Mouse (Mus musculus) megakaryocyte-erythroid progenitor cell, adult 5 weeks (primary cell): ENCODE results near the gene Ttc32. TPM values are rescaled to one million over a fixed set of nuclear protein-coding genes. Genes with fewer than 3 reads are reported as not detected.

ENCODE experiments used
- polyA plus RNA-seq: library from polyadenylated mRNA; stranded (reverse); fragments of >175 nt; gene quantifications from 2 replicates; pipeline ENCODE4 v1.2.3, GENCODE M21; 2012

Gene Ttc32
- 28.4 and 37.4 TPM in 2 replicates for polyA plus RNA-seq

DNA sequence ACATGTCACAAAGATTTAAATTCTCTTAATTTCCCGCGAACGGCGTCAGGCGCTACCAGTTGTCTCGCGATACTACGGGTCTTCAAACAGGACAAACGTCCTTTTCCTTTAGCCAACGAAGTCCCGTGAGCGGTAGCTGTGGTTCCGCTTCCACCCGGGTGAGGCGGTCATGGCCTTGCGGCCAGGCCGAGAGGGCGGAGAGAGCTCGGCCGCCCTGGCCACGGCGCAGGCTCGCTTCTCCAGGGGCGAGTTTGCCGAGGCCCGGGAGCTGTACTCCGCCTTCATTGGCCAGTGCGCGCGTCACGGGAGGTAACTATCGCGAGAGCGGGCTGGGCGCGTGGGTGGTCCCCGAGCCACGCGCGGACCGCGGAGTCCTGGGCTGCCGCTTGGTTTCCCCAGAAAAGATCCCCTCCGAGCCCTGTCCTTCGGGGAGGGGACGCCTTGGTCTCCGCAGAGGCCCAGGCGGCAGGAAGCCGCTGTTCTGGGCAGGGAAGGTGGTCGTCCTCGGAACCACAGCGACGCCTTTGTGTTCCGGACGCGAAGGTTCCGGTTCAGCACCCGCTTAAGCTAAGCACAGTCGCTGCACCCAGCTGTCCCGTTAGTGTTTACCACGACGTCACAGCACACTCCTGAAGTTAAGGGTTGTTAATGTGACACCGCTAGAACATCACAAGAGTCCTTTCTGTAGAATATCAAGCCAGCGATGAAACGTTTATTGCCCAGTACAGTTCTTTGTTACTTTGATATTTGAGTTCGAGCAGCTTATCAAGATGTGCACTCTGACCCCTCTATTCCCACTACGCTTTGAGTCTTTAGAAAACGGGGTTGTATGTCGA lies at the start of gene Ttc32:
Ttc32 (plus strand) TSS at position 110 of the 836 bp plus-strand sequence.

Other genes starting within 250 kb of the Ttc32 start
- 18.2 and 20.8 TPM in 2 replicates for gene Laptm4a, start 108.3 kb upstream of the Ttc32 start, polyA plus RNA-seq
- not detected in 2 replicates for gene Matn3, start 82.1 kb upstream of the Ttc32 start, polyA plus RNA-seq
- 0.06 and 0.15 TPM in 2 replicates for gene Wdr35, start 56.1 kb upstream of the Ttc32 start, polyA plus RNA-seq